Mouse (Mus musculus) thymus, adult 2 months (tissue): ENCODE results near the gene Sema6d.

Source experiments
- CTCF ChIP-seq: fragments of 200-500 bp; IDR thresholded peaks from 2 replicates; pipeline ENCODE4 v1.5.1; 2012; ENCODE audit warnings: mild to moderate bottlenecking, control low read depth, low read length, moderate library complexity, borderline replicate concordance; ENCODE audit not compliant: control insufficient read depth, poor library complexity, insufficient read depth; ENCODE audit errors: extremely low read depth
- POLR2A ChIP-seq: fragments of 200-500 bp; IDR thresholded peaks from 2 replicates; pipeline ENCODE4 v1.6.1; 2012; ENCODE audit warnings: mild to moderate bottlenecking, low read length, control low read depth, moderate library complexity; ENCODE audit not compliant: control insufficient read depth, poor library complexity, insufficient read depth; ENCODE audit errors: extremely low read depth

DNA sequence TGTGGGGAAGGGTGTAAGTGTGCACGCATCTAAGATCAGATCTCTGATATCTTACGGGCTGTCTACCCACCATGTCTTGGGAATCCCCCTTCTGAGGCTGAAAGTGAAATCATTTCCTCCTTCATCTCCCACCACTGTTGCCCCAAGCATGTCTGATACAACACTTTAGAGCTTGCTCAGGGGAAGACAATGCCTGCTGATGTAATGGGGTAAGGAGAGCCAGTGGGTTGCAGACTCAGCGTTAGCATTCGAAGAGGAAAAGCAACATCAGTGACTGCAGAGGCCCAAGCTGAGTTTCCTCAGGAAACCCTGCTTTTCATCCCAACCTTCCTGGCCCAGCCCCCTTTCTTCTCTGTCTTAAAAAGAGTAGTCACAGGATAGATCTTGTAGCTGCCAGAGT is 615.2 kb downstream of the Sema6d start:
- TF ChIP-seq CTCF, result no peak
- no peak for TF ChIP-seq POLR2A
